Mouse (Mus musculus): Measurements from ENCODE around the gene Fam8a1.

The Fam8a1 gene

GRCm38 (mm10) chr13:46669048-46669619 lies at the start of gene Fam8a1:
Gene Fam8a1, plus strand, starts transcription at chr13:46669522.
- DNase-seq (ENCODE audit: low spot score in 2 of 2), result peak; percentile 87 to 95

DNA sequence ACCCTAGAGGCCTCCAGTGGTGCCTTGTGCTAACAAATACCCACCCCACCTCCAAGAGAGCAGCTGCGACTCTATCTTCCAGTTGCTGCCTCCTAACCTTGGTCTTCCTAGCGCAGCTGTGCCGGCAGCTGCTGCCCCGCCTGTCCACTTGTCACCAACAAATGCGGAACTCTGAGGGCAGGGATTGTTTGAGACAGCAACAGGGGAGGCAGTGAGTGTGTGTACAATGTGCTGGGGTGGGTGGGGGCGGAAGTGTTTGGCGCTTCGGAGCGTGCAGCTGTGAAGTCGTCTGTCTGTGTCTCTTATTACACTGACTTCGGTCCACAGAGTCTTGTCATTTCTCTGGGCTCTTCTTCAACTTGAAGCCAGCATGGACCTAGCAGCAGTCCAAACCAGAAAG lies 49.7 kb upstream of the Fam8a1 start:
- peak; percentile 70 to 79 for DNase-seq (ENCODE audit: low spot score in 2 of 2)

DNA sequence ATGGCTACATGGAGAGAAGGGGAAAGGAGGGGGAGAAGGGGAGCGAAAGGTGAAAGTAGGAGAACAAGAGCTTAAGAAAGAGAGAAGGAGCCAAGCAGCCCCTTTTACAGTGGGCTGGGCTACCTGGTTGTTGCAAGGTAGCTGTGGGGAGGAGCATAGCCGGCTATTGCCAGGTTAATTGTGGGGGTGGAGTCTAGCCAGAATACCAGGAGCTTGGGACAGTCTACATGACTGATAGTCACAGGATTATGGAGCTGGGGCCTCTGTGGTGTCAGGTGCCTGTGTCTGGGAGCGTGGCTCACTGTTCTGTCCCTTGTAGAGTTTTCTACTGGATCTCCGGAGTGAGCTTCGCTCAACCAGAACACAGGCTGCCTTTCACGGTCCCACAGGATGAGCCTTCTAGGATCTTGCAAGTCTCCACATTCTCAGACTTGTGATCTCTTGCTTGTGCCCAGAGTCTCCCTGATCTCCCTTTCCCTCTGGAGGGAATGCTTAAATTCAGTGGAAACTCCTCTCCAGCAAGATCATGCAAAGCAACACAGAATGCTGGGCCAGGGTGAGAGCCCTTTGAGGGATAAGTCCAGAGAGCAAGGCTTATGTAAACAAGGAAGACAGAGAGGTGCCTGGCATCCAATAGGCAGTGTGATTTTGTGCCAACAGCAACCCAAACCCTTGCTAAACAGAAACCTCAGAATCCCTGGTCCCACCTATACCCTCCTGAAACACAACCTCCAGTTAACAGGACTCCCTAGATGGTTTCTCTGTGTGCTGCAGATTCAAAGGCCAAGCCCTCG lies 48.2 kb upstream of the Fam8a1 start:
- DNase-seq (ENCODE audit: low spot score in 2 of 2), result no peak

GRCm38 (mm10) chr13:46626608-46627007 lies 42.7 kb upstream of the Fam8a1 start:
- DNase-seq (ENCODE audit: low spot score in 2 of 2), result no peak

DNA sequence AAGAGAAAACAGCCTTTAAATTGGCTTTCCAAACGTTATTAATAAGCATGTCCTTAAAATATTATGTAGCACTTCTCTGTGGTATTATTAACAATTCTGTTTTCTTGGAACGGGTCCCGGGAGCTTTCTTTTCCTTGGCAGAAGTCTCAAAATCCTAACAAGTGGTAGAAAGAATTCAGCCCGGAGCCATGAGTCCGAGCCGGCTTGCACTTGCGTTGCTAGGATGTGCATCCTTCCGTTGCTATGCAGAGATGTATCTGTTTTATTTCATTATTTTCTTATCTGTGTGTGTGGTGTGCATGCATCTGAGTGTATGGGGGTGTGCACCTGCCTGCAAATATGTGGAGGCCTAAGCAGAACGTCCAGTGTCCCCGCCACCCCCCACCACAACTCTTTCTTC lies 41.5 kb upstream of the Fam8a1 start:
- DNase-seq (ENCODE audit: low spot score in 2 of 2), result no peak

DNA sequence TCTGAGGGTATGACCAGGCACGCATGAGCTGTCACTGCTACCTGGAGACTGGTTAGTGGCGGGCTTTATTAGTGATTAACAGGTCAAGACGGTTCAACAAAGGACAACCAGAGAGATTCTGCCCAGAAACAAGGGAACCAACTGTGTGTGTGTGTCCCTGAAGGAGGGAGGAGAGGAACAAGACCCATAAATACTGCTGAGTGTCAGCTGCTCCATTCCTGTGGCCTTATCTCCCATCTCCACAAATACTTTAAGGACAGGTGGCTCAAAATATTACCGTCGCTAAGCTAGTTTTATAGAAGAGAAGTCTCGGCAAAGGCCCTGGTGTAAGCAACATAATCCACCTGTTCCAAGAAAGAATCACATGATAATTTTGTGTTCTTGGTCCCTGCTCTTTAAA lies 39.9 kb upstream of the Fam8a1 start:
- DNase-seq (ENCODE audit: low spot score in 2 of 2), result no peak

GRCm38 (mm10) chr13:46632796-46633195 lies 36.5 kb upstream of the Fam8a1 start:
- no peak for DNase-seq (ENCODE audit: low spot score in 2 of 2)

DNA sequence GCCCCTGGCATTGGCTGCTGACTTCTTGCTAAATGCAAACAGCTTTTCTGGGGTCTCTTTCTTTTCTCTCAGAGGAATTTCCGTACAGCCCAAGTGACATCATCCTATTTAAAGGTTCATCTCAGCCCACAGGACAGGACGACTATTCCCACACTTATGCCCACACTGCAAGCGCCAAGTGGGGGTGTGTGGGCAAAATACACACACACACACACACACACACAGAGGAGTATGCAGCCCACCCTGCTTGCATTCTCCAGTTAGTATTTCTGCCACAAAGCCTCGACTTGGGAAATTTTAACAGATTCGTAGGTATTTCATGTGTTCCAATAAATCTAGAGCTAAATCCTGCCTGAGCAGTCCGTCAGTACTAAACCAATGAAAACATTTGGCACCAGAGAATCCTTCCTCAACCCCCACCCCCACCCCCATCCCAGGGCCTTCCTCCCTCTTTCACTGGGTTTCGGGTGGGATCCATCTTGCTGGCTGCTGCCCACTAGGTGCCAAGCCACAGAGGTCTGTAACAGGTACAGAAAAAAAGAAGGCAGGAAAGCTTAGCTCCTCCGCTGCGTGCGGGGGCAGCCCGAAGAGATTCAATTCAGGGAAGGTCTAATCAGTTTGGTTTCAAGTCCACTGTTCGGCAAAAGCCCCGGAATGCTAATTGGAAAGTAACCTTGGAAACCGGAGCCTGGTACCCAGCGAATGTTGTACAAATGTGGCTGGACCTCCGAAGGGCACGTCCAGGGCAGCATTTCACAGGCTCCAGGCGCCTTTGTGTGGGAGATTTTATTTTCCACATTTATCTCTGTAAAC lies 35.8 kb upstream of the Fam8a1 start:
- no peak for DNase-seq (ENCODE audit: low spot score in 2 of 2)

- DNase-seq (ENCODE audit: low spot score in 2 of 2), result no peak
These were observed 35.2 kb upstream of the Fam8a1 start for GRCm38 (mm10) chr13:46634133-46634488.

- DNase-seq (ENCODE audit: low spot score in 2 of 2), result no peak
These were observed 28.5 kb upstream of the Fam8a1 start for GRCm38 (mm10) chr13:46640608-46641468.

DNA sequence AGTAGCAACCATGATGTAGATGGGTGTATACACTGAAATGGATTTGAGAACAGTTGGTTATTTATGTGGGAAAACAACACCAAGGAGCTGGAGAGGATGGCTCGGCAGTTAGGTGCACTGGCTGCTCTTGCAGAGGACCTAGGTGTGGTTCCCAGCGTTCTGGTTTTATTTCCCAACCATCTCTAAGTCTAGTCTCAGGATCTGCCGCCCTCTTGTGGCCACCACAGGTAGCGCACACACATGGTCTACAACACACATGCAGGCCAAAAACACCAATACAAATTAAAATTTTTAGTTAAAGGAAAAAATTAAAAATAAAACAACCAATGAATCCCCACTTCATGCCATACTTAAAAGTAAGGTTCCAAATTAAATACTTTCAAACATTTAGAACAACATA lies 27.0 kb upstream of the Fam8a1 start:
- peak; percentile 14 to 36 for DNase-seq (ENCODE audit: low spot score in 2 of 2)

DNA sequence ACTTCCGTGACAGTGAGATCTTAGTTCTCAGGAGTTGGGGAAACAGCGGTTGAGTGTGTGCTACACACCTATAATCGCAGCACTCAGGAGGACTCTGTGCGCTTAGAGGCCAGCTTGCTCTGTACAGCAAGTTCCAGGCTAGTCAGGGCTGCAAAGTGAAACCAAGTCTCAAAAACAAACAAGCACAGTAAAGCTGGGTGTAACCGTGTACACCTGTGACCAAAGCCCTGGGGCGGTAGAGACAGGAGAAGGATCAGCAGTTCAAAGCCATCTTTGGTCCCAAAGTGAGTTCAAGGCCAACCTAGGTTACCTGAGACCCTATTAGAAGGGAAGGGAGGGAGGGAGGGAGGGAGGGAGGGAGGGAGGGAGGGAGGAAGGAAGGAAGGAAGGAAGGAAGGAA lies 25.1 kb upstream of the Fam8a1 start:
- no peak for DNase-seq (ENCODE audit: low spot score in 2 of 2)

DNA sequence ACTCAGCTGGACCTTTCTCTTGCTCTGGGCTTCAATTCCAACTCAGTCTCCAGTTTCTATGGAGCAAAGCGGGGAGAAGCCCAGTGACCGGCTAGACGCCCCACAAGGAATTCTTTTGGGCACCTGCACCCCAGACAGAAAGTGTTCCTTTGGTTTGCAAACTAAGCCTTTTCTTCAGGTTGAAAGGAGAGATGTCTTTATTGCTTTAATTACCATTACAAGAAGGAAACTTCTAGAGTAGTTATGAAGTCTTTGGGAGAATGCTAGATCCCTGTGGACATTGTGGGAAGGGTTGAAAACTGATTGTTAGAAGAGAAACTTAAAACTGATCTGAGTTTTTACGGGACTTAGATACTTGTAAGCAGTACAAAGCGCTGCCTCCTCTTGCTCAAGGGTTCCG lies 23.8 kb upstream of the Fam8a1 start:
- DNase-seq (ENCODE audit: low spot score in 2 of 2), result no peak

DNA sequence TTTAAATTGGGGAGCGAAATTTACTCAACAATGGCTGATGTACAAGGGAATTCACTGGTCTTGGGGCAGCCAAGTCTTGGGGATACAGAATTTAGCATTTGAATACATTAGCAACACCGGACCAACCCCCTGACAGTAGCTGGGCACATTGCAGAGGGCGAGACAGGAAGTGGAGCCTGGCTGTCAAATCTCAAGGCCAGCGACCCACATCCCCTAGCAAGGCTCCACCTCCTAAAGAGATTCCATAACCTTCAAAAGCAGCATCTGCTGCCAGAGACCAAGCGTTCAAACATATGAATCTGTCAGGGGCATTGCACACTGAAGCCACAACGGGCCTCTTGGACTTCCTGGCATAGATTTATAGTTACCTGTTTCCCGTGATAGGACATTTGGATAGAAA lies 17.5 kb upstream of the Fam8a1 start:
- DNase-seq (ENCODE audit: low spot score in 2 of 2), result no peak

DNA sequence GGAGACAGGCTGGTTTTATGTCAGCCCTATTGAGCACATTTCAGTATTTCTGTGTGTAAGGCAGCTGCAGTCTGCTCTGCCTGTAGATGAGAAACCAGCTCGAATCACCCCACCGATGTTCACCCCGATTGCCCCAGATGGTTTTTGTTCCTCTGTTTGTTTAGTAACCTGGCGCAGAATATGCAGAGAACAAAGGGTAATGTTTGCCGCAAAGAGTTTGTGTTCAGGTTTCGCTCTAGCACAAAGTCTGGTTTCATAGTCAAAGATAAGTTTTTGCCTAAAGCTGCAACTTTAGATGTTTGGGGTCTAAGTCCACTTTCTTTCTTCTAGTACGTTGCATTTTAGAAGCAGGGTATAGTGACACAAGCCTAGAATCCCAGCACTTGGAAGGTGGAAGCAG lies 16.7 kb upstream of the Fam8a1 start:
- no peak for DNase-seq (ENCODE audit: low spot score in 2 of 2)

DNA sequence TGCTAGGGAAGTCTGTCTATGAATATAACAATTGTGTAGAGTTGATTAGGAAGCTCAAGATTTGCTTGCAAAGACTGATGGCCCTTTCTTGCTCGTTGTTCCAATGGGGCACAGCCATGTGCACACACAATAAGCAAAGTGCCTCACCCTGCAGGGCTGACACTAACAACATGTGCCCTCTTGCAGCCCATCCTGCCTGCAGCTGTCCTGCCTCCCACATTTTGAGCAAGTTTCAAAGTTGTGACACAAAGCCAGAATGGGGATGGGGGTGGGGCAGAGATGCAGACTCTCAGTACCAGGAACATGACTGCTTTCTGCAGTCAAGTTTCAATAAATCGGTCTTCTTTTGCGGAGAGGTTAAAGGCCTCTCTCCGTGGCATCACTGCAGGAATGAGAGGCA lies 15.7 kb upstream of the Fam8a1 start:
- DNase-seq (ENCODE audit: low spot score in 2 of 2), result no peak

GRCm38 (mm10) chr13:46654566-46654965 lies 14.8 kb upstream of the Fam8a1 start:
- no peak for DNase-seq (ENCODE audit: low spot score in 2 of 2)

- no peak for DNase-seq (ENCODE audit: low spot score in 2 of 2)
These were observed 10.1 kb upstream of the Fam8a1 start for GRCm38 (mm10) chr13:46659211-46659610.

DNA sequence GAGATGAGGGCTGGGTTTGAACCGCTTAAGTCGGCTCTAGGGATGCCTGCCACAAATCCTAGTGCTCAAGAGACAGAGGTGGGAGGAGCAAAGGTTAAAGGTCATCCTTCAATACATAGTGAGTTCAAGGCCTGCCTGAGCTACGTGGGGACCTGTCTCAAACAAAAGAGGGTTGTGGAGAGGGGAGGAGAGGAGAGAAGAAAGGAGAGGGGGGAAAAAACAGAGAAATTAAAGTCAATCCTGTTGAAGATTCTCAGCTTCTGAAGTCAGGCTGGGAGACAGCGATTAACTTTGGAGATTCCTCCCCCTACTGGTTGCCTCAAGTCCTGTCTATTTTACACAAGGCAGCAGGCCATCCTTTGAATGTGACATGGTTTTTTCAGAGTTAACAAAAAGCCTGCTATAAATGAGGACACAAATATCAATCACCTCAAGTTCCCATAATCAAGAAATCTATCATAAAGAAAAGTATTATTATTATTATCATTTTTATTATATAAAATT lies 5.8 kb upstream of the Fam8a1 start:
- DNase-seq (ENCODE audit: low spot score in 2 of 2), result peak in 1 of 2 experiments; percentile 59

DNA sequence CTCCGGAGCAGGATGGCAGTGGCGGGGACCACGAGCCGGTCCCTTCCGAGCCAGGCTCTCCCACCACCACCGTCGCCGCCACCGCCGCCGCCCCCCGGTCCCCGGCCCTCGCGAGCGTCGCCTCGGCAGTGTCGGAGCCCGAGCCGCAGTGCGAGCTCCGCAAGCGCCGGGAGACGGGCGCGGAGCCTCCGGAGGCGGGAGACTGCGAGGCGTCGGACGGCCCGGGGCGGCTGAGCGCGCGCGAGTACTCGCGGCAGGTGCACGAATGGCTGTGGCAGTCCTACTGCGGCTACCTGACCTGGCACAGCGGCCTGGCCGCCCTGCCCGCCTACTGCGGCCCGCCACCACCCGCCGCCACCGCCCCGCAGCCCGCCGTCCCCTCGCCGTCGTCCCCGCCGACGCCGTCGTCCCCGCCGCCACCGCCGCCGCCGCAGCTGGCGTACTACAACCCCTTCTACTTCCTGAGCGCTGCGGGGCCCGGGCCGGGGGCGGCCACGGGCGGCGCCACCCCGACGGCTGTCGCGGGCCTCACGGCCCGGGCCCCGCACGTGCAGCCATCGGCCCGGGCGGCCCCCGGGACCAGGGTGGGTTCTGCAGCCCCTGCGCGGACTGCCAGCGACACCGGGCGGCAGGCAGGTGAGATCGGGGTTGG lies 424 bp downstream of the Fam8a1 start:
- peak; percentile 30 to 51 for DNase-seq (ENCODE audit: low spot score in 2 of 2)

DNA sequence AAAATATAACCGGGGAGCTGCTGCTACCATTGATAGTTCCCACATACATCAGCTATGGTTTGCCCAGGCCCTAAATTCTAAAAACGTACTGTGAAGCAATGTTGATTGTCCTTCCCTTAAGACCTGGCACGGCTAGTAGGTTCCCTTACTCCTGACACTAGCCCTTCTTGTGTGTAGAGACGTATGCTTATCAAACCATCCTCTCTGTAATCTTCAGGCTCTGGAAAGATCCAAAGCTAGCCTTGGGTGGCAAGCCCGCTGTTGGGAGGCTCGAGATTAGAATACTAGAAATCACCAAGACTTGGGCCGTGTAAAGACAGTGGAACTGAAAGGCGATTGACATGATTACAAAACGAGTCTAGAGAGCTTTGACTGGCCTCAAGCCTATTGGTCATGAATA lies 1.2 kb downstream of the Fam8a1 start:
- no peak for DNase-seq (ENCODE audit: low spot score in 2 of 2)

All from thymus, postnatal 10 days (tissue).